Mouse (Mus musculus): ENCODE measurements around the gene Rreb1. TPM values are rescaled to one million over a fixed set of nuclear protein-coding genes. Genes with fewer than 3 reads are reported as not detected.

Gene Rreb1
- polyA plus RNA-seq, 1 experiment from 2014 or later: 14.1 TPM

DNA sequence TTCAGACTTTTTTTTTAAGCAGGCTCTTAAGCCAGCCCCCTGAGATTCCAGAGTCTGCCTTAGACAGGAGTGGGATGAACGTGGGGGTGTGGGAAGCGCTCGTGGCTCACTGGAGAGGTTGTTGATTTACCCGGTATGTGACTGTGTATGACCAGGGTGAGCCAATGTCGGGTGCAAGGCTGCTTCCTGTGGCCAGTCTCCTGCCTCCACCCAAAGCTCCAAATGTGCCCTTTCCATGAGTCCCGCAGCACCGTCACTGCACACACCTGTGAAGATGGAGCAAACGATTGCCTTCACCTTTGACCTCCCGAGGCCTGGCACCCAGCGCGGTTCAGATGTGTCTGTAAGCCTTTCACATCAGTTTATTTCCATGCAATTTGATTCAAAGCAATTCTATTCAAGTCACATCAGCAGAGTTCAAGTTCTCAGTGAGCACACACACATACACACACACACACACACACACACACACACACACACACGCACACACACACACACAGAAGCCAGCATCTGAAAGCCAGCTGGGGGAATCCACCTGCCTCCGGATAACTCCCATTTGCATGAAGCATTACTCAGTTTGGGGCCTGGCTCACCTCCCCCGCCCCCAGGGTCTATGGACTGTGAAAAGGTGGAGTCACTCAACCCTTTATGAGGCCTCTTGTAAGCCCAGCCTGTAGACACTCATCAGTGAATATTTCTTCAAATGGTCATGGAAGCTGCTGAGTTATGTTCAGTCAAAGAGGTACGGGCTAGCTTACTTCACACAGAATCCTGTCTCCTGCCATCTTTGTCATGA is 188.3 kb downstream of the Rreb1 start:
- H3K4me2 ChIP-seq (ENCODE audit: low read depth, low read length): peak overlapping the region; percentile 20; the same call in 1 of the 2 replicates
- 57% methylated on average over 15 of the region's 15 CpGs for WGBS
- H3K9ac ChIP-seq (ENCODE audit: low read length): peak overlapping the region; percentile 29; the same call in 1 of the 2 replicates
- H3K36me3 ChIP-seq (ENCODE audit: control insufficient read depth, insufficient read depth, low read length): no peaks in the 10 kb centered on the region
- ATAC-seq (ENCODE audit: insufficient read depth, low FRiP score): peak; percentile 6; the same call in 1 of the 2 replicates
- H3K27ac ChIP-seq (ENCODE audit: low read length): no peak overlapping the region
- no peak overlapping the region for H3K4me3 ChIP-seq (replicated peaks; ENCODE audit: low read length)
- H3K27me3 ChIP-seq (ENCODE audit: control insufficient read depth, insufficient read depth, low read length): no peaks in the 10 kb centered on the region
- no peaks in the 10 kb centered on the region for H3K9me3 ChIP-seq (replicated peaks; ENCODE audit: control insufficient read depth, low read length)
- peaks cover 19% of the 10 kb centered on the region for H3K4me1 ChIP-seq (ENCODE audit: control insufficient read depth, insufficient read depth, low read length)

- Histone ChIP-seq H3K27me3 (ENCODE audit: control insufficient read depth, insufficient read depth, low read length) (no peaks in the 10 kb centered on the region), H3K27ac (ENCODE audit: low read length) (no peak overlapping the region; the same call in 1 of the 2 replicates), H3K9me3 (replicated peaks; ENCODE audit: control insufficient read depth, low read length) (no peaks in the 10 kb centered on the region), H3K4me3 (replicated peaks; ENCODE audit: low read length) (no peak overlapping the region), H3K9ac (ENCODE audit: low read length) (peak overlapping the region; percentile 29), H3K36me3 (ENCODE audit: control insufficient read depth, insufficient read depth, low read length) (no peaks in the 10 kb centered on the region), H3K4me1 (ENCODE audit: control insufficient read depth, insufficient read depth, low read length) (peaks cover 19% of the 10 kb centered on the region), H3K4me2 (ENCODE audit: low read depth, low read length) (peak overlapping the region; percentile 20; the same call in 1 of the 2 replicates)
- peak; percentile 32; the same call in 1 of the 2 replicates for ATAC-seq (ENCODE audit: insufficient read depth, low FRiP score)
- WGBS: 26% methylated on average over 12 of the region's 12 CpGs
These were observed 188.8 kb downstream of the Rreb1 start for GRCm38 (mm10) chr13:37967052-37967437.

DNA sequence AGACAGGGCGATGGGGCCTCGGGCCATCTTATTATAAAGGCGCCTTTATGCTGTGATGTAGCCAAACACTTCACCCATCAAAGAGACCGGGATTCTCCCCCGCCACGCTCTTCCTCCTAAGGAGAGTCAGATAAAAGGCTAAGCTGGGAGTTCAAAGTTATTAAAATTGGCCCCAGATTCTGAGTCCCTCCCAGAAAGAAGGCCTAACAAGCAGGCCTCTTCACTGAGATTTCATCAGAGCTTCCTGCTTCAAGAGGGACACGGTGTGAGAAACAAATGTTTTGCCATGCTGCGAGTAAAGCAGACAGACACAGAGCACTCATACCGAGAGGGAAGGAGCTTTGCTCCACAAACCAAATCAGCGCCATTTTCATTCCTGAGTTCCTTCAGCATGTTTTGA is 189.4 kb downstream of the Rreb1 start:
- Histone ChIP-seq H3K36me3 (ENCODE audit: control insufficient read depth, insufficient read depth, low read length) (no peaks in the 10 kb centered on the region), H3K27me3 (ENCODE audit: control insufficient read depth, insufficient read depth, low read length) (no peaks in the 10 kb centered on the region), H3K4me2 (ENCODE audit: low read depth, low read length) (0 out of 2 replicates have a peak overlapping the region, but pooled peaks have one; percentile 20), H3K4me3 (replicated peaks; ENCODE audit: low read length) (no peak overlapping the region), H3K9me3 (replicated peaks; ENCODE audit: control insufficient read depth, low read length) (no peaks in the 10 kb centered on the region), H3K4me1 (ENCODE audit: control insufficient read depth, insufficient read depth, low read length) (peaks cover 19% of the 10 kb centered on the region), H3K9ac (ENCODE audit: low read length) (peak overlapping the region; percentile 7; the same call in 1 of the 2 replicates), H3K27ac (ENCODE audit: low read length) (peak overlapping the region; percentile 38)
- 59% methylated on average over 10 of the region's 10 CpGs for whole genome bisulfite sequencing
- no peak for ATAC-seq (ENCODE audit: insufficient read depth, low FRiP score)

DNA sequence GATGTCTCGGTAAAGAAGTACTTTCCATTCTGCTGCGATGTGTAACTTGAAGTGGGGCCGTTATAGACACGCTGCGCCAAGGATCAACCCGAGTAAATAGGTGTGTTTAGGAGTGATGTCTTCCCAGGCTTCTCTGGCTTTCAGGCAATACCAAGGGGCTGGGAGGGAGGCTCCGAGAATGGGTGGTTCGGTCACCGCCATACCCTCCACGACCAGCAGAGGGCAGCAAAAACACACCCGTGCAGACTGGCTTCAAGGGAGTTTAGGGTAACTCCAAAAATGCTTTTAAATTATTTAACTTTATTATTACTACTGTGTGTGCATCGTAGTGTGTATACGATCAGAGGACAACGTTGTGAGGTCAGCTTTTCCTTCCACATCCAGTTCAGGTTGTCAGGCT is 191.1 kb downstream of the Rreb1 start:
- Histone ChIP-seq H3K9me3 (replicated peaks; ENCODE audit: control insufficient read depth, low read length) (no peaks in the 10 kb centered on the region), H3K4me1 (ENCODE audit: control insufficient read depth, insufficient read depth, low read length) (peaks cover 19% of the 10 kb centered on the region), H3K4me3 (replicated peaks; ENCODE audit: low read length) (no peak overlapping the region), H3K27ac (ENCODE audit: low read length) (no peak overlapping the region), H3K27me3 (ENCODE audit: control insufficient read depth, insufficient read depth, low read length) (no peaks in the 10 kb centered on the region), H3K4me2 (ENCODE audit: low read depth, low read length) (no peak overlapping the region), H3K36me3 (ENCODE audit: control insufficient read depth, insufficient read depth, low read length) (no peaks in the 10 kb centered on the region), H3K9ac (ENCODE audit: low read length) (no peak overlapping the region)
- WGBS: 8% methylated on average over 14 of the region's 14 CpGs
- ATAC-seq (ENCODE audit: insufficient read depth, low FRiP score): no peak

DNA sequence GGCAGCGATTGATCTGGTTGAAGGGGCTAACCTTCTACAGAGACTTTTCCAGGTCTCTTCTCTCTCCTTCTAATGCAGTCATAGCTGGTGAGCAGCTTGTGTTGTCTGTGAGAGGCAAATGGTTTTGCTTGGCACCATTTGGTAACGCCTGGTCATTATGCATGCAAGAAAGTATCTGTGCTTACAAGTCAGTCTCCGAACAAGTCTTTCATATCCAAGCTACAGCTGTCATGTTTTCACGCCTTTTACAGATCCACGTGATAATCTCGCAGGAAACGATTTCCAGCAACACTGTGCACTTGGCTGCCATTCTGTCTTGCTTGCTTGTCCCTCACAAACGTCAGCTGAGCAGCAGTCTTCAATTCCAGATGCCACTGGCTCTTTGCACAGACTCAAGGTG is 191.8 kb downstream of the Rreb1 start:
- ATAC-seq (ENCODE audit: insufficient read depth, low FRiP score): no peak

DNA sequence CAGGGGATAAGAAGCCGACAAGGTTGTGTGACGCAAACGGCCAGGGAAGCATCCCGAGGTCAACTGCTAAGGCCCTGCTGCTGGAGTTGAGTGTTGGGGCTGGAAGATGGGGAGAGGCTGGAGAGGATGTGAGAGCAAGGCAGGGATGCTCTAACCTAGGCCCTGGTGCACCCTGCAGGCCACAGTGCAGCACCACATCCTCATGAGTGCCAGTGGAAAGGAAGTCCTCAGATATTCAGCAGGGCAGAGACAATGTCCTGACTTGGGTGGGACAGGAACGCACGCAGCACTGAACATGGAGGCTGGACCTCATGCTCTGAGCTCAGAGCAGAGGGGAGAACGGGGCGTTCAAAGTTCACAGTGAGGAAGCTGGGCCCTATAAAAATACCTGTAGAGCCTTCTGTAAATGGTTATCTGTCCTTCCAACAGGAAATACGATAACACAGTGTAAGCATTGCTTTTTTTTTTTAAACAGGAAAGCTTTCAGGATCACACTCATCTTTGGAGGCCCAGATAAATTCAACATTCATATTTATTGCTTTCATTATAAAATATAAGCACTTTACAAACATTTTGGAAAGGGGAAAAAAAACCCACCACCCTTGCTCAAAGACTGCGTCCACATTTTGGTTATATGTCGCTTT is 192.8 kb downstream of the Rreb1 start:
- Histone ChIP-seq H3K36me3 (ENCODE audit: control insufficient read depth, insufficient read depth, low read length) (no peaks in the 10 kb centered on the region), H3K9ac (ENCODE audit: low read length) (no peak overlapping the region), H3K4me2 (ENCODE audit: low read depth, low read length) (no peak overlapping the region), H3K4me3 (replicated peaks; ENCODE audit: low read length) (no peak overlapping the region), H3K4me1 (ENCODE audit: control insufficient read depth, insufficient read depth, low read length) (peaks cover 19% of the 10 kb centered on the region), H3K27me3 (ENCODE audit: control insufficient read depth, insufficient read depth, low read length) (no peaks in the 10 kb centered on the region), H3K9me3 (replicated peaks; ENCODE audit: control insufficient read depth, low read length) (no peaks in the 10 kb centered on the region), H3K27ac (ENCODE audit: low read length) (no peak overlapping the region)
- WGBS: 67% methylated on average over 11 of the region's 11 CpGs
- peak; percentile 54; the same call in 1 of the 2 replicates for ATAC-seq (ENCODE audit: insufficient read depth, low FRiP score)

More for the DNA sequence above, 191.8 kb downstream of the Rreb1 start:
- Histone ChIP-seq H3K27me3 (ENCODE audit: control insufficient read depth, insufficient read depth, low read length) (no peaks in the 10 kb centered on the region), H3K9ac (ENCODE audit: low read length) (no peak overlapping the region), H3K36me3 (ENCODE audit: control insufficient read depth, insufficient read depth, low read length) (no peaks in the 10 kb centered on the region), H3K9me3 (replicated peaks; ENCODE audit: control insufficient read depth, low read length) (no peaks in the 10 kb centered on the region), H3K27ac (ENCODE audit: low read length) (no peak overlapping the region), H3K4me2 (ENCODE audit: low read depth, low read length) (no peak overlapping the region), H3K4me3 (replicated peaks; ENCODE audit: low read length) (no peak overlapping the region), H3K4me1 (ENCODE audit: control insufficient read depth, insufficient read depth, low read length) (peaks cover 19% of the 10 kb centered on the region)
- 59% methylated on average over 8 of the region's 8 CpGs for WGBS

- ATAC-seq (ENCODE audit: insufficient read depth, low FRiP score): no peak
- Histone ChIP-seq H3K4me2 (ENCODE audit: low read depth, low read length) (no peak overlapping the region), H3K36me3 (ENCODE audit: control insufficient read depth, insufficient read depth, low read length) (peaks cover 11% of the 10 kb centered on the region), H3K27ac (ENCODE audit: low read length) (no peak overlapping the region), H3K4me1 (ENCODE audit: control insufficient read depth, insufficient read depth, low read length) (peaks cover 3% of the 10 kb centered on the region; the same call in 1 of the 2 replicates), H3K4me3 (replicated peaks; ENCODE audit: low read length) (no peak overlapping the region), H3K27me3 (ENCODE audit: control insufficient read depth, insufficient read depth, low read length) (no peaks in the 10 kb centered on the region), H3K9me3 (replicated peaks; ENCODE audit: control insufficient read depth, low read length) (no peaks in the 10 kb centered on the region), H3K9ac (ENCODE audit: low read length) (no peak overlapping the region)
- WGBS: 79% methylated on average over 6 of the region's 6 CpGs
These were observed 195.8 kb downstream of the Rreb1 start for GRCm38 (mm10) chr13:37974036-37974435.

GRCm38 (mm10) chr13:37974731-37975130 is 196.5 kb downstream of the Rreb1 start:
- H3K9ac ChIP-seq (ENCODE audit: low read length): no peak overlapping the region
- no peak for ATAC-seq (ENCODE audit: insufficient read depth, low FRiP score)
- no peak overlapping the region for H3K27ac ChIP-seq (ENCODE audit: low read length)
- no peak overlapping the region for H3K4me3 ChIP-seq (replicated peaks; ENCODE audit: low read length)
- H3K9me3 ChIP-seq (replicated peaks; ENCODE audit: control insufficient read depth, low read length): no peaks in the 10 kb centered on the region
- WGBS: 80% methylated on average over 5 of the region's 5 CpGs
- H3K4me2 ChIP-seq (ENCODE audit: low read depth, low read length): no peak overlapping the region
- H3K4me1 ChIP-seq (ENCODE audit: control insufficient read depth, insufficient read depth, low read length): no peaks in the 10 kb centered on the region
- H3K36me3 ChIP-seq (ENCODE audit: control insufficient read depth, insufficient read depth, low read length): peaks cover 17% of the 10 kb centered on the region
- H3K27me3 ChIP-seq (ENCODE audit: control insufficient read depth, insufficient read depth, low read length): no peaks in the 10 kb centered on the region

DNA sequence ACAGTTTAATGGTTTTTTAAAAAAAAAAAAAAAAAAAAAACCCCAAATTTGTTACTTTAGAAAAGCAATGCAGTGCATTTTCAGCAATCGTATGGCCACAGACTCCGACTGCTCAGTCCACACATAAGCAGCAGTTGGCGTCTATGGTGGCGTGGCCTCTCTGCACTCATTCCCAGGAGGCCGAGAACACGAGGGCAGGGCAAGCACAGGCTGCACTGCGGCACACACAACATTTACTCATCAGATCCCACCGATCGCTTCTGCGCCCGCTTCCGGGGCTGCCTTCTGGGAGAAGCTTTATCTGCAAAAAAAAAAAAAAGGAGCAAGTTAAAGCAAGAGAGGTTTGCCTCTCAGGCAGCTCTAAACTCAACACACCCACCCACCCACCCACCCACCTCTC is 201.3 kb downstream of the Rreb1 start:
- H3K36me3 ChIP-seq (ENCODE audit: control insufficient read depth, insufficient read depth, low read length): peaks cover 26% of the 10 kb centered on the region
- 89% methylated on average over 12 of the region's 12 CpGs for WGBS

More for the DNA sequence above, 201.3 kb downstream of the Rreb1 start:
- H3K27me3 ChIP-seq (ENCODE audit: control insufficient read depth, insufficient read depth, low read length): no peaks in the 10 kb centered on the region
- no peaks in the 10 kb centered on the region for H3K4me1 ChIP-seq (ENCODE audit: control insufficient read depth, insufficient read depth, low read length)
- no peak overlapping the region for H3K4me2 ChIP-seq (ENCODE audit: low read depth, low read length)
- no peak for ATAC-seq (ENCODE audit: insufficient read depth, low FRiP score)
- H3K4me3 ChIP-seq (replicated peaks; ENCODE audit: low read length): no peak overlapping the region
- no peaks in the 10 kb centered on the region for H3K9me3 ChIP-seq (replicated peaks; ENCODE audit: control insufficient read depth, low read length)
- no peak overlapping the region for H3K9ac ChIP-seq (ENCODE audit: low read length)
- H3K27ac ChIP-seq (ENCODE audit: low read length): no peak overlapping the region

Measured in stomach, embryonic 16.5 days (tissue).